Mouse (Mus musculus) ES-Bruce4 (cell line): ENCODE data around the gene Gm7168. TPM values are rescaled to one million over a fixed set of nuclear protein-coding genes. Genes with fewer than 3 reads are reported as not detected.
"Not testable (repeated sequence)": the region's sequence is repeated elsewhere in the genome, so short reads cannot be mapped to it uniquely, and the experiment has no call there.

Source experiments
- H3K27ac ChIP-seq: 2 replicates; pipeline ENCODE4 v1.5.1; 2012; ENCODE audit warnings: low read length, inconsistent platforms; ENCODE audit not compliant: insufficient read depth
- H3K27me3 ChIP-seq: 2 replicates; pipeline ENCODE4 v1.6.1; 2012; ENCODE audit warnings: mild to moderate bottlenecking, low read length, inconsistent platforms; ENCODE audit not compliant: control insufficient read depth, poor library complexity, insufficient read depth, severe bottlenecking
- H3K36me3 ChIP-seq: 2 replicates; pipeline ENCODE4 v1.6.1; 2012; ENCODE audit warnings: inconsistent platforms, mild to moderate bottlenecking, low read length, moderate library complexity; ENCODE audit not compliant: control insufficient read depth, poor library complexity, insufficient read depth, severe bottlenecking
- H3K4me1 ChIP-seq: one replicate; pipeline ENCODE4 v1.8.1; 2011; ENCODE audit warnings: low read length; ENCODE audit not compliant: control insufficient read depth, insufficient read depth
- H3K4me3 ChIP-seq: 2 replicates; pipeline ENCODE4 v1.5.1; 2011; ENCODE audit warnings: low read depth, mild to moderate bottlenecking, low read length
- H3K9ac ChIP-seq: 2 replicates; pipeline ENCODE4 v1.6.1; 2012; ENCODE audit warnings: low read depth, mild to moderate bottlenecking, inconsistent platforms; ENCODE audit not compliant: poor library complexity, severe bottlenecking
- H3K9me3 ChIP-seq: replicated peaks from 2 replicates; pipeline ENCODE4 v1.6.1; 2012; ENCODE audit warnings: mild to moderate bottlenecking, low read length, inconsistent platforms; ENCODE audit not compliant: control insufficient read depth, poor library complexity, insufficient read depth, severe bottlenecking
- CTCF ChIP-seq: IDR thresholded peaks from one replicate; pipeline ENCODE4 v1.8.1; 2011; ENCODE audit warnings: low read depth, low read length
- EP300 ChIP-seq: IDR thresholded peaks from 2 replicates; pipeline ENCODE4 v1.6.1; 2011; ENCODE audit warnings: low read depth, low read length; ENCODE audit not compliant: insufficient read depth
- POLR2A ChIP-seq: IDR thresholded peaks from one replicate; pipeline ENCODE4 v1.8.1; 2011; ENCODE audit warnings: low read length; ENCODE audit not compliant: insufficient read depth
- polyA plus RNA-seq: library from polyadenylated mRNA; stranded (reverse); fragments of >200 nt; gene quantifications from 2 replicates; pipeline ENCODE4 v1.2.4, GENCODE M21; 2011; ENCODE audit warnings: low read depth; ENCODE audit not compliant: missing spikeins, insufficient read depth, insufficient read length

The Gm7168 gene
- polyA plus RNA-seq, 1 experiment, result not detected

DNA sequence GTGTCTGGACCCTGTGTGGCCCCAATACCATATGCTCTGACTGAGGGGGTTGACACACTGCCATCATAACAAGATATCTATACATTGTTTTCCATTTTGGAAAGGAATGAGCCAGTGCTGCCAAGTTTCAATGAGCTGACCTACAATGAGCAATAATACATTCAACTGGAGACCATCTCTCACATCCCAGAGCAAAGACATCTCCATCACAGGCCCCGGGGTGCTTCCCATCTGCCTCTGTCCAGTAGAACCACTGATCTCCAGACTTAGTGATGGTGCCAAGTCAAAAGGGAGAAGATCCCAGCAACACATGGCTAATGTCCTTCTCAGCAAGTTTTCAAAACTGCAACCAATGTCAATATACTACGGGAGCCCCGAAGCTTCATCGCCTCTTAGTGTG is 10.4 kb upstream of the Gm7168 start:
- no peaks in the 10 kb centered on the region for H3K36me3 ChIP-seq
- H3K27me3 ChIP-seq, result no peaks in the 10 kb centered on the region
- TF ChIP-seq EP300 (no peak), POLR2A (no peak)
- no peak overlapping the region for H3K9ac ChIP-seq
- no peaks in the 10 kb centered on the region for H3K4me1 ChIP-seq
- no peaks in the 10 kb centered on the region for H3K9me3 ChIP-seq
- H3K27ac ChIP-seq, result no peak overlapping the region
- H3K4me3 ChIP-seq, result no peak overlapping the region

DNA sequence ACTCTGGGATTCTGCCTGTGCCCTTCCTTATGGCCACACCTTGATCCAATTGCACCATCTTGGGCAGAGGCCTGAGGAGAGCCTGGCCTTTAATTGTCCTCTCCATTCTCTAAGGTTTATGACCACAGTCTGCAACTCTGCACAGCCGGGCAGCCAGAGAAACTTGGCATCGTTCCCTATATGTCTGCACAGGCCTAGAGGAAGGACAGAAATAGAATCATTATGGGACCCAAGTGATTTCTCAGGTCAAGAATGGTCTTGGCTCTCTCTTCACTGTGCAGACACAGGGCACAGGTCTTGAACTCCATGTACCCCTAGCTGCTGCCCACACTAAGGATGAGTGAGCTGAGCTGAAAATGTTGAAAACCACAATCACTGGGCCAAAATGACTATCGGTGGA is 9.5 kb upstream of the Gm7168 start:
- no peak for TF ChIP-seq EP300
- TF ChIP-seq CTCF, result no peak
- TF ChIP-seq POLR2A, result no peak
- Histone ChIP-seq H3K27me3 (no peaks in the 10 kb centered on the region), H3K4me3 (no peak overlapping the region), H3K27ac (no peak overlapping the region), H3K36me3 (no peaks in the 10 kb centered on the region), H3K4me1 (no peaks in the 10 kb centered on the region), H3K9ac (no peak overlapping the region), H3K9me3 (no peaks in the 10 kb centered on the region)

DNA sequence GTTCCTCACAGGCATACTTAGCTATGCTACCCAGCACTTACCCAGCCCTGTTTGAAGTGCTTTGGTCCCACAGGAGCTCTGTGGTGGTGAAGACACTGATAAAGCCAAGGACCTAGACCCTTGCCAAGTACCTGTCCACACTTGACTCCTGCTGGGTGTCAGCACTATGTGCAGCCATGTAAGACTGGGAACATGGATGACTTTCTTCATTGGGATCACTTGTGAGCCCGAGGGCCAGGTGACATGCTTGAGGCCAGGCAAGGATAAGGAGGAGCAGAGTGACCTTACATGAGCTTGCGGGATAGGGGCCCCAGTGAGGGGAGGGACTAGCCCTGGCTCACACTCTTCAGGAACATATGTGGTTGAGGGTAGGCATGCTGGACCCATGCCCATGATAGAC is 8.9 kb upstream of the Gm7168 start:
- H3K4me1 ChIP-seq, H3K4me3 ChIP-seq, H3K36me3 ChIP-seq, H3K27me3 ChIP-seq, H3K27ac ChIP-seq, H3K9ac ChIP-seq, H3K9me3 ChIP-seq: not testable (repeated sequence)

DNA sequence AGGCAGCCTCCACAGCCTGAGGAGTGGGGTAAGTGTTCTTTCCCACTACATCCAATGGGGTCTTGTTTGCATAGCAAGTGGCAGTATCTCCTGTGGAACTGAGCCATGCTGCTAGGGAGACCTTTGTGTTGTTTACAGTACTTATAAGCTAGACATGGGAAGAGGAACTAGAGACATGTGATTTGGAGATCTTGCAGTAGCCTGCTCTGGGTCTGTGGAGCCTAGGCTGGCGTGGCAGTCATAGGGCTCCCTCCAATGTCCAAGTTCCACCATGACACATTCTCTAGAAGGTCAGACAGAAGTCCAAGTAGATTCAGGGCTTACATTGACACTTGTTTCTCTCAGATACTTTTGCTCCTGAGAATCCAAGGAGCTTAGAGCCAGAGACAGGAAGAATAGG is 7.7 kb upstream of the Gm7168 start:
- no peak for TF ChIP-seq POLR2A
- TF ChIP-seq EP300, result no peak
- no peak for TF ChIP-seq CTCF
- H3K4me3 ChIP-seq, result no peak overlapping the region
- no peaks in the 10 kb centered on the region for H3K9me3 ChIP-seq
- no peaks in the 10 kb centered on the region for H3K4me1 ChIP-seq
- no peaks in the 10 kb centered on the region for H3K36me3 ChIP-seq
- H3K27ac ChIP-seq, result no peak overlapping the region
- no peaks in the 10 kb centered on the region for H3K27me3 ChIP-seq
- H3K9ac ChIP-seq, result no peak overlapping the region

DNA sequence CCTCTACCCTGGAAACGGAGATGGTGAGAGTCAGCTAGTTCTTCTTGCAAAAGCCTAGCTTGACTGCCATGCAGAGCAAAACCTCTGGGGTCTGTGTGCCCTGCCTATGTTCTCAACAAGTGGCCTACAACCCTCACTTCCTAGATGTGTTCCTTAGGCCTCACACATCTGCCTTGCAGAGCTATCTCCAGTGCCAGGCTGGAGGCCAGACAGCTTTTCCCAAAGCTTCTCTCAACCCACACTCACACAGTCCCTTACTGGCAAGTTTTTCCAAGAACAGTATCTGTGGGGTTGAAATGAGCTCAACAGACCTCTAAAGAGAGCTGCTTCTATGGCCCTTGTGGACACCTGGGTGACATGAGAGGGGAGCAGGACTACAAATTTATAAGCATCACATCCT is 3.4 kb downstream of the Gm7168 start:
- H3K9ac ChIP-seq, H3K36me3 ChIP-seq, H3K27ac ChIP-seq, H3K4me1 ChIP-seq, H3K27me3 ChIP-seq, H3K9me3 ChIP-seq, H3K4me3 ChIP-seq: not testable (repeated sequence)

DNA sequence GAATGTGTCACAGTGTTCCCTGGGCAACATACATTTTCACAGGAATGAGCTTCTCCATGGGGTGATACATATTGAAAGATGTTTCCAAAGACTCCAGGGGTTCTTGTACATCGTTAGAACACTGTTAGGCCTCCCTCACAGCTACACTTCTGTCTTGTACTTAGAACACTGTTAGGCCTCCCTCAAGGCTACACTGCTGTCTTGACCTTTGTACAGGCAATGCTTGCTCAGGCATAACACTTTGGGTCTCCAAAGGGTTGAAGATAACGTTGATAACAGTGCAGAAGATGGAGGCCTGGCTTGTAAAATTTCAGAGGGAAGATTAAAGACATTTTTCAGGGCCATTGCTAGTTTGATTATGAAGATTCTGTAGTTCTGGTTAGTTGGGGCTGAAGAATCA is 10.0 kb downstream of the Gm7168 start:
- H3K9ac ChIP-seq, H3K27ac ChIP-seq, H3K9me3 ChIP-seq, H3K36me3 ChIP-seq, H3K27me3 ChIP-seq, H3K4me1 ChIP-seq, H3K4me3 ChIP-seq: not testable (repeated sequence)

DNA sequence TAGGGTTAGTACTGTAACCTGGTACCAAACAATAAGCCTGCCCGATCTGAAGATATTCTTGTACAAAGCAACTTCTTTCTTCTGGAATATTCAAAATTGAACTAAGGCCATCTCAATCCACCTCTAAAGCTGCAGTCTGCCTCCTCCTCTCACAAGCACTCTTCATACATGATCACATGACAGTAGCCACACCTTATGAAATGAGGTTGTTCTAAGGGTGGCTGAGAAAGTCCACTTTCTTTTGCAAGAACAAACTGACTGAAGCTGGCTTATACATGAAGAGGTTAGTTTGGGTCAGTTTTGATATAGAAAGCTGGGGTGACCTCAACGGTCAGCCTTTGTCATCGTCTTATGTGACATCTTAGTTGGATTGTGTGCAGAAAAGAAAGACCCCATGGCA is 14.1 kb downstream of the Gm7168 start:
- not testable (repeated sequence) for H3K4me1 ChIP-seq, H3K27me3 ChIP-seq, H3K9ac ChIP-seq, H3K27ac ChIP-seq, H3K9me3 ChIP-seq, H3K4me3 ChIP-seq, H3K36me3 ChIP-seq

DNA sequence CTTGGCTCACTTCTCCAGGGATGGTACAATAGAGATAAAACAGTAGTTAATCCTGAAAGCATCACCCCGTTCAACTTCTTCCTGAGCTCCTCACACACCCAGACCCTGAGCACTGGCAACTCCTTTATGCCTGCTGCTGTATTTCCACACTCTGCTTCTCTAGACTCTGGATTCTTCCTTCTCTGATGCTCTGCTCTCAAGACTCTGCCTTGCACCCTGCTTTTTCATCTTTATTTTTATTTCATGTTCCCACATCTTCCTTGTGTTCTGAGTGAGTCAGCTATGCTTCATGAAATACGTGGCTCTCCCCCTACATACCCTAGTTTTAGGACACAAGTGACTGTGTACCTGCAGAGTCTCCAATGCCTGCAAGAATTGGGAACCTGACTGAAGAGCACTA is 16.9 kb downstream of the Gm7168 start:
- H3K4me3 ChIP-seq, H3K9me3 ChIP-seq, H3K9ac ChIP-seq, H3K27me3 ChIP-seq, H3K4me1 ChIP-seq, H3K36me3 ChIP-seq, H3K27ac ChIP-seq: not testable (repeated sequence)

DNA sequence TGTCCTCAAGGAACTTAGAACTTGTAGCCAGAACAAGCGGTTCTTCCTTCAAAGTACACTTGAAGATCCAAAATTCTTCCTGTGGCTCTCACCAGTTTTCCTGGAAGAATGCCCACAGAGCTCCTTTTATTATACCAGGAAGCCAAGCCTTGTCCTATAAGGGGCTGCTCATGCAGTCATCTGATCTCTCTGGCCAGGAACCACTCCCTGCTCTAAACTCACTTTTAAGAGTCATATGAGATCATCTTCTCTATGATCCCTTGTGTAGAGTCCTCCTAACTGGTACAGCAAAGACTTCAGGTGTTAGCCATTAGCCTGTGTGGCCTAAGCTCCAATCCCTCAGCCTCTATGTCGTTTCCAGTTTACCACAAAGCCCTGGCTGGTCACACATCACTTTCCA is 21.7 kb downstream of the Gm7168 start:
- not testable (repeated sequence) for H3K9ac ChIP-seq, H3K4me1 ChIP-seq, H3K36me3 ChIP-seq, H3K27me3 ChIP-seq, H3K4me3 ChIP-seq, H3K9me3 ChIP-seq, H3K27ac ChIP-seq

DNA sequence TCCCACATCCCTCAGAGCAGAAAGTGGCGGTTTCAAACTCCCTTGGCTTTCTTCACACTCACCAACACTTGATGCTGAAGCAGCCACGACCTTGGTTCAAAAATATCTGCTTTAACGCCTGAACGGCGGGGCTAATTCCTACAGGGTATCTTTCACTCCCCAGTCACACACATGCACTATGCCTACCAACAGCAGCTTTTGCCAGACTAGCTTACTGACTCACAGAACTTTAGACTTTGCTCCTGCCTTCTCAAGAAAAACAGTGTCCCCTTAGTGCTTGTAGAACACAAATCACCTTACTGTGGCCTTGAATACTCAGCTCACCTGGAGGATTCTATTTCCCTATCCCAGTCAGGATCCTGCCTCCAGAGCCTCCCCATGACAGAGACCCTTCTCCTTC is 22.6 kb downstream of the Gm7168 start:
- H3K4me1 ChIP-seq, H3K4me3 ChIP-seq, H3K27ac ChIP-seq, H3K36me3 ChIP-seq, H3K27me3 ChIP-seq, H3K9ac ChIP-seq, H3K9me3 ChIP-seq: not testable (repeated sequence)
